Mouse (Mus musculus): Measurements from ENCODE around the gene Chaf1b.

- TF ChIP-seq CTCF (IDR thresholded peaks at IDR 0.05; ENCODE audit: extremely low read depth, insufficient read depth, low read length), result no peak
- TF ChIP-seq POLR2A (IDR thresholded peaks at IDR 0.05; ENCODE audit: extremely low read depth, insufficient read depth, low read length), result no peak
These were observed 40.1 kb downstream of the Chaf1b start for GRCm38 (mm10) chr16:93923788-93924187.

Measured in cortical plate, adult 2 months (tissue).